Mouse (Mus musculus): ENCODE results near the gene Gm10272. TPM values are rescaled to one million over a fixed set of nuclear protein-coding genes. Genes with fewer than 3 reads are reported as not detected.
A peak's percentile ranks its signal among the peaks of the same experiment; 100 is the strongest.

Gm10272 gene
- polyA plus RNA-seq (2016; fragmentation: Nextera tagmentation; extraction: Ambion mirVana) = not detected in 2 replicates

GRCm38 (mm10) chr10:77706326-77706725, at the start of gene Gm10272:
TSS of gene Gm10272 (plus strand) at chr10:77706626.
- Histone ChIP-seq H3K27me3 (ENCODE audit: poor library complexity, severe bottlenecking) (no peaks in the 10 kb centered on the region), H3K36me3 (replicated peaks) (no peaks in the 10 kb centered on the region), H3K9me3 (peaks cover 38% of the 10 kb centered on the region), H3K27ac (no peak within 1 kb of the TSS), H3K4me1 (no peaks in the 10 kb centered on the region), H3K4me3 (no peak within 1 kb of the TSS)
- 96% methylated on average over 1 of the region's 1 CpGs for WGBS
- no peak for DNase-seq (ENCODE audit: extremely low spot score, low spot score)

- Histone ChIP-seq H3K4me3 (no peak overlapping the region), H3K27ac (no peak overlapping the region), H3K4me1 (no peaks in the 10 kb centered on the region), H3K36me3 (replicated peaks) (no peaks in the 10 kb centered on the region), H3K27me3 (ENCODE audit: poor library complexity, severe bottlenecking) (no peaks in the 10 kb centered on the region; the same call in 1 of the 2 replicates), H3K9me3 (peaks cover 10% of the 10 kb centered on the region; the same call in 1 of the 2 replicates)
- DNase-seq (ENCODE audit: extremely low spot score, low spot score) = no peak
- WGBS = 85% methylated on average over 15 of the region's 15 CpGs
These were observed 48.0 kb upstream of the Gm10272 start for GRCm38 (mm10) chr10:77658286-77658994.

- 65% methylated on average over 43 of the region's 43 CpGs for WGBS
- DNase-seq (ENCODE audit: extremely low spot score, low spot score) = no peak
- H3K4me3 ChIP-seq = no peak overlapping the region
- peaks cover 10% of the 10 kb centered on the region; the same call in 1 of the 2 replicates for H3K9me3 ChIP-seq
- no peaks in the 10 kb centered on the region for H3K36me3 ChIP-seq (replicated peaks)
- H3K27me3 ChIP-seq (ENCODE audit: poor library complexity, severe bottlenecking) = peaks cover 5% of the 10 kb centered on the region; the same call in 1 of the 2 replicates
- no peak overlapping the region for H3K27ac ChIP-seq
- H3K4me1 ChIP-seq = no peaks in the 10 kb centered on the region
These were observed 42.3 kb upstream of the Gm10272 start for GRCm38 (mm10) chr10:77663949-77664665.

GRCm38 (mm10) chr10:77666342-77666741, 40.1 kb upstream of the Gm10272 start:
- Histone ChIP-seq H3K9me3 (peaks cover under 1% of the 10 kb centered on the region; the same call in 1 of the 2 replicates), H3K27me3 (ENCODE audit: poor library complexity, severe bottlenecking) (peaks cover 5% of the 10 kb centered on the region; the same call in 1 of the 2 replicates), H3K27ac (no peak overlapping the region), H3K4me1 (no peaks in the 10 kb centered on the region), H3K4me3 (no peak overlapping the region), H3K36me3 (replicated peaks) (no peaks in the 10 kb centered on the region)
- no peak for DNase-seq (ENCODE audit: extremely low spot score, low spot score)
- 89% methylated on average over 8 of the region's 8 CpGs for WGBS

GRCm38 (mm10) chr10:77667402-77667801, 39.0 kb upstream of the Gm10272 start:
- 88% methylated on average over 4 of the region's 4 CpGs for WGBS
- Histone ChIP-seq H3K4me3 (no peak overlapping the region), H3K9me3 (no peaks in the 10 kb centered on the region), H3K4me1 (no peaks in the 10 kb centered on the region), H3K27me3 (ENCODE audit: poor library complexity, severe bottlenecking) (peaks cover 5% of the 10 kb centered on the region; the same call in 1 of the 2 replicates), H3K36me3 (replicated peaks) (no peaks in the 10 kb centered on the region), H3K27ac (no peak overlapping the region)
- no peak for DNase-seq (ENCODE audit: extremely low spot score, low spot score)

GRCm38 (mm10) chr10:77670710-77671109, 35.7 kb upstream of the Gm10272 start:
- Histone ChIP-seq H3K4me1 (peaks cover 24% of the 10 kb centered on the region), H3K27ac (peak overlapping the region; percentile 41; the same call in 1 of the 2 replicates), H3K27me3 (ENCODE audit: poor library complexity, severe bottlenecking) (peaks cover 13% of the 10 kb centered on the region), H3K4me3 (no peak overlapping the region), H3K9me3 (no peaks in the 10 kb centered on the region), H3K36me3 (replicated peaks) (no peaks in the 10 kb centered on the region)
- DNase-seq (ENCODE audit: extremely low spot score, low spot score) = no peak
- WGBS = 79% methylated on average over 4 of the region's 4 CpGs

GRCm38 (mm10) chr10:77671519-77671918, 34.9 kb upstream of the Gm10272 start:
- Histone ChIP-seq H3K36me3 (replicated peaks) (no peaks in the 10 kb centered on the region), H3K27ac (0 out of 2 replicates have a peak overlapping the region, but pooled peaks have one; percentile 41), H3K27me3 (ENCODE audit: poor library complexity, severe bottlenecking) (peaks cover 21% of the 10 kb centered on the region), H3K4me3 (no peak overlapping the region), H3K4me1 (peaks cover 24% of the 10 kb centered on the region), H3K9me3 (no peaks in the 10 kb centered on the region)
- 83% methylated on average over 4 of the region's 4 CpGs for WGBS
- DNase-seq (ENCODE audit: extremely low spot score, low spot score) = no peak

- Histone ChIP-seq H3K4me3 (no peak overlapping the region), H3K27me3 (ENCODE audit: poor library complexity, severe bottlenecking) (peaks cover 43% of the 10 kb centered on the region), H3K27ac (no peak overlapping the region), H3K9me3 (no peaks in the 10 kb centered on the region), H3K4me1 (peaks cover 42% of the 10 kb centered on the region), H3K36me3 (replicated peaks) (no peaks in the 10 kb centered on the region)
- WGBS = 60% methylated on average over 13 of the region's 13 CpGs
- DNase-seq (ENCODE audit: extremely low spot score, low spot score) = no peak
These were observed 32.7 kb upstream of the Gm10272 start for GRCm38 (mm10) chr10:77673765-77674164.

GRCm38 (mm10) chr10:77677562-77677961, 28.9 kb upstream of the Gm10272 start:
- Histone ChIP-seq H3K27me3 (ENCODE audit: poor library complexity, severe bottlenecking) (peaks cover 56% of the 10 kb centered on the region), H3K9me3 (no peaks in the 10 kb centered on the region), H3K27ac (peak overlapping the region; percentile 78), H3K4me1 (peaks cover 48% of the 10 kb centered on the region), H3K4me3 (peak overlapping the region; percentile 52), H3K36me3 (replicated peaks) (no peaks in the 10 kb centered on the region)
- peak; percentile 55 for DNase-seq (ENCODE audit: extremely low spot score, low spot score)
- under 1% methylated on average over 35 of the region's 35 CpGs for WGBS

- no peak for DNase-seq (ENCODE audit: extremely low spot score, low spot score)
- H3K9me3 ChIP-seq = no peaks in the 10 kb centered on the region
- WGBS = 84% methylated on average over 7 of the region's 7 CpGs
- peaks cover 74% of the 10 kb centered on the region for H3K27me3 ChIP-seq (ENCODE audit: poor library complexity, severe bottlenecking)
- no peak overlapping the region for H3K4me3 ChIP-seq
- no peaks in the 10 kb centered on the region for H3K36me3 ChIP-seq (replicated peaks)
- H3K27ac ChIP-seq = no peak overlapping the region
- H3K4me1 ChIP-seq = peaks cover 45% of the 10 kb centered on the region
These were observed 23.4 kb upstream of the Gm10272 start for GRCm38 (mm10) chr10:77682994-77683393.

- Histone ChIP-seq H3K27me3 (ENCODE audit: poor library complexity, severe bottlenecking) (peaks cover 74% of the 10 kb centered on the region), H3K4me1 (peaks cover 43% of the 10 kb centered on the region), H3K36me3 (replicated peaks) (no peaks in the 10 kb centered on the region), H3K27ac (no peak overlapping the region), H3K9me3 (no peaks in the 10 kb centered on the region), H3K4me3 (no peak overlapping the region)
- 40% methylated on average over 8 of the region's 8 CpGs for WGBS
- DNase-seq (ENCODE audit: extremely low spot score, low spot score) = no peak
These were observed 22.2 kb upstream of the Gm10272 start for GRCm38 (mm10) chr10:77684181-77684580.

GRCm38 (mm10) chr10:77685895-77686664, 20.3 kb upstream of the Gm10272 start, which contains the start of gene Tspear:
TSS of gene Tspear (plus strand) at chr10:77686569.
- H3K27ac ChIP-seq = no peak within 1 kb of the TSS
- no peaks in the 10 kb centered on the region for H3K36me3 ChIP-seq (replicated peaks)
- H3K9me3 ChIP-seq = no peaks in the 10 kb centered on the region
- peaks cover 78% of the 10 kb centered on the region for H3K27me3 ChIP-seq (ENCODE audit: poor library complexity, severe bottlenecking)
- H3K4me1 ChIP-seq = peaks cover 54% of the 10 kb centered on the region
- H3K4me3 ChIP-seq = no peak within 1 kb of the TSS
- 6% methylated on average over 22 of the region's 22 CpGs for WGBS
- no peak for DNase-seq (ENCODE audit: extremely low spot score, low spot score)
